Mouse (Mus musculus) layer of hippocampus, postnatal 14 days (tissue): ENCODE data around the gene March1. TPM values are rescaled to one million over a fixed set of nuclear protein-coding genes. Genes with fewer than 3 reads are reported as not detected.

Experiments
- DNase-seq, 2 experiments: peaks; one replicate each; pipeline ENCODE4 v3.0.0; 2021 to 2022; ENCODE audit warnings: low spot score in 2 of 2, mixed read lengths in 1 of 2
- long read RNA-seq, 2 experiments: library from polyadenylated mRNA; stranded (forward); transcript quantifications; one replicate each; pipeline ENCODE4 v2.0.0; 2021
- total RNA-seq, 2 experiments: library from RNA; stranded (reverse); gene quantifications; 2 replicates each; pipeline ENCODE4 v1.2.3; 2021

Gene March1
- 10 to 100 TPM; 64.7 to 66.9 TPM for total RNA-seq
- long read RNA-seq, experiment 1, full-length matches to known transcripts, result 2 of 19 reads
- long read RNA-seq, experiment 1, partial matches to known transcripts, result 12 of 19 reads
- long read RNA-seq, experiment 1, other reads (novel, unspliced or antisense), result 5 of 19 reads
- long read RNA-seq, experiment 2, full-length matches to known transcripts, result 1 of 27 reads
- long read RNA-seq, experiment 2, partial matches to known transcripts, result 18 of 27 reads
- long read RNA-seq, experiment 2, other reads (novel, unspliced or antisense), result 8 of 27 reads

DNA sequence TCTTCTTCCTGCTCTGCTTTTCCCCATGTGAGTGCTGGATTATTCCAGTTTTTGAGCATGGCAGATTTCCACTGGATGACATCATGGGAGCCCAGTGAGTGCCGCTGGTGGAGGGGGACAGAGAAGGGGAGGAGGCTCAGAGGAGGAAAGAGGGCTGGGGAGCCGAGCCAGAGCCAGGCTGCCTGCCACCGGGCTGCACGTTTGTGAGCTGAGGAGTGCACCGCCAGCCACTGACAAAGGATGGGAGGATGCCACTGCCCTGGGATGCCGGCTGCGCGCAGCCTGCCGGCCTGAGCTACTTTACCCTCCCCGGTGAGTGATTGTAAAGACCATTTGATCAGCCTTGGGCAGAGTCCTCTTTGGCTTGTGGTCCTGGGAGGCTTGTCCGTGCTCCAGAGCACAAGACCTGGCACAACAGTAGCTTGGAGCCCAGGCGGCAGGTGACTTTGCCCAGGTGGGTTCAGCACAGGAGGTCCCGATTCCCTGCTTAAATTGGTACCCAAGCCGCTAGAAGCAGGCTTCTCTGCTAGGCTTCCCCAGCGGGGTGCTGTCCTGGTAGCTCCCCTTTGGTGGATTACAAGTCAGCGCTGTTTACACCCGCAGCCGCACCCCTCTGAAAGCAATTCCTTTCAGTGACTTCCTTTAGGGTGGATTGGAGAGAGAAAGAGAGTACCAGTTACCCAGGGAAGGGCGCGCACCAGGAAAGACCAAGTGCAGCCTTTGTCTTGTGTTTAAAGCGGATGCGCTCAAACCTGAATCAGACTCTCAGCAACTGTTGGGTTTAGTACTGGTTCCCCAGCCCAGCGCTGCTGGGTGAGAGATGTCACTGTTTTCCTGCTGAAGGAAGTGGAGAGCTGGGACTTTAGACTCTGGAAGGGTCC is at the start of gene March1:
March1 (plus strand) TSS at position 30 of the 881 bp plus-strand sequence.
- DNase-seq, result peak; percentile 78 to 85

GRCm38 (mm10) chr8:65586909-65587308 is 30.8 kb upstream of the March1 start:
- no peak for DNase-seq

- no peak for DNase-seq
Measured at GRCm38 (mm10) chr8:65603241-65603640, 14.5 kb upstream of the March1 start.

- DNase-seq, result no peak
Measured at GRCm38 (mm10) chr8:65609509-65609908, 8.2 kb upstream of the March1 start.

DNA sequence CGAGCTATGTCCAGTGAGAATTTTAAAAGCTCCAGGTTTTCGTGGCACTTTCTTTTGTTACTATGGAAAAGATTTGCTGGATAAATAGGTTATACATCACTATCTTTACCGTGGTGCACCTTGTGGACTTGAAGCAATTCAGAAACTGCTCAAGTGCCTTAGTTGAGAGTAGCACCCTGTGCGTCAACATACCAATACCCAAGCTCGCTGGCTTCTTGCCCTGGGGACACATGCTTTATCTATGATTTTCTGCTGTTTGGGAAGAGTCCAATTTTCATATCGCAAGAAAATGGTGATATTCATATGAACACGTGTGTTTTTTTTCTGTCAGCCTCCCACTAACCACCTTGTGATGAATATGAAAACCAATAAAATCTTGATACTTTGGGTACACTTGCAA is 1.3 kb downstream of the March1 start:
- DNase-seq, result peak; percentile 9 to 18

GRCm38 (mm10) chr8:65644931-65645330 is 27.2 kb downstream of the March1 start:
- no peak for DNase-seq

GRCm38 (mm10) chr8:65645502-65645901 is 27.8 kb downstream of the March1 start:
- no peak for DNase-seq

DNA sequence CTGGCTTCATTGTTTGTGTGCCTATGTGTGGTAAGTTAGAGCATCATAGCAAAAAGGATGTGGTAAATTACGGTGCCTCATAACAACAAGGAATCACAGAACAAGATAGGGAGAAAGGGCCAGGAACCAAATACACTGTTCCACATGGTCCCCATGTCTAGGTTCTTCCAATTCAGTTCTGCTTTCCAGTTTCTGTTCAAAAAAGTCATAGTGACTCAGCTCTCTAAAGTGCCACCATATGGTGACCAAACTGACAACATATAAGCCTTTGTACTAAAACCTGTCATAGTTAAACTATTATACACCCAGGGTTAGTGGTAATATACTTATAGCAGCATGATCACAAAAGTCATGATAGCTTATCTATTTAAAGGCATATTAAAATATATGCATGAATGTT is 28.2 kb downstream of the March1 start:
- no peak for DNase-seq

DNA sequence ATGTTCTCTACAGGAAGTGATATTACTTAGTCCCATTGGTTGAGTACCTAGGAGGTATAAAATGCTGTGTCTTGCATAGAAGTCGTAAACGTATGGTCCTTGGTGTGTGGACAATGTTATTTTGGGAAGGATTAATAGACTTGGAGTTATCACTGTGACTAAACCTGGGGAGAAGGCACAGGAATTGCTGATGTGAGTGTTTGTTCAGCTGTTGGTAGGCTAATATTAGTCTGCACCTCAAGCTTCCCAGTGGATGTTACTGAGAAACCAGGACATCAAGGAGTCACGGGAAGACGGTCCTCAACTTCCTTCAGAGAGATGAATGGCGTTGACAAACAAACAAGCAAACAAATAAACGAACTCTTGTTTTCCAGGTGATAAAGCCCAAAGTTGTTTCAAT is 38.2 kb downstream of the March1 start:
- DNase-seq, result no peak

DNA sequence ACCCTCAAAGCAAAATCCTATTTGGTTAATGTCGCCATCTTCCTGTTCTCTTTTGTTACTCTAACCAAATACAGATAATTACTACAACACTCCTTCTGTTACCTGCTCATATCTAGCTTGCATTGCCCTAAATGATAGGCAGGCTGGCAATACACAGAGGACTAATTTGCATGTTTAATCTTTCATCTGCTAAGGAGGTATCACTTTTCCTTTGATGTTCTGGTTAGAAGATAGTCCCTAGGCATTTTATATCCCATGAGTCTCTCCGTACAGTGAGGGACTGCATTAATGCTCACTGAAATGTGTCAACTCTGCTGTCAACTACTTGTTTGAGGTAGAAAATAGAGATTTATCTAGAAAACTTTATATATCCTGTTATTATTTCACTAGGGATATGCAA is 44.2 kb downstream of the March1 start:
- DNase-seq, result no peak

DNA sequence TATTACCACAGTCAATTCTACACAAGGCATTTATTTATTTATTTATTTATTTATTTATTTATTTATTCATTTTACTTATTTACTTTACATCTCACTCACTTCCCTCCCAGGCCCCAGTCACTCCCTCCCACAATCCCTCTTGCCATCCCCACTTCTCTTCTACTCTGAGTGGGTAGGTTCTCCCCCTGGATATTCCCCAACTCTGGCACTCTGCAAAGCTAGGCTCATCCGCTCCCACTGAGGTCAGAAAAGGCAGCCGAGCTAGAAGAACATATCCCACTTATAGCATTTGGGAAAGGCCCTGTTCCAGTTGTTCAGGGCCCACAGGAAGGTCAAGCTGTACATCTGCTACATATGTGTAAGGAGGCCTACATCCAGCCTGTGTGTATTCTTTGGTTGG is 48.1 kb downstream of the March1 start:
- DNase-seq, result no peak

DNA sequence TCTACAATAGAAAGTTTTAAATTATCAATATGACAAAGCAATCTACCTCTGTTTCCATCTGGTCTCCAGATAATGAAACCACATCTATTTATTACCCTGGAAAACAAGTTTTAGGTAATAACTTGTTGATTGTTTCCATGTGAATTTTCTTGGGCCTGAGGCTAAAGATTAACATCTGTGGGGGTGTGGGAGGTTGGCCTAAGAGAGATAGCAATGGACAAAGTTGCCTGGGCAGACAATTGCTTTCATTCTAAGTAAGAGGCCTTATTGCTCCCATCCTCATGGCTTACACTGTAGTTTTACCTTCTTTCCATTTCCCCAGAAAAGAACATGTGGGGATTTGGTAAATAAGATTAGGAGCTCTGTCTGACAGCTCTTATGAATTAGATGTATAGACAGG is 125.4 kb downstream of the March1 start:
- DNase-seq, result no peak

- DNase-seq, result peak in 1 of 2 experiments; percentile 8
Measured at GRCm38 (mm10) chr8:65775815-65776214, 158.1 kb downstream of the March1 start.

- DNase-seq, result no peak
Measured at GRCm38 (mm10) chr8:65781156-65781555, 163.5 kb downstream of the March1 start.

- no peak for DNase-seq
Measured at GRCm38 (mm10) chr8:65812971-65813370, 195.3 kb downstream of the March1 start.

- peak; percentile 6 to 81 for DNase-seq
Measured at GRCm38 (mm10) chr8:65922294-65923019, 304.8 kb downstream of the March1 start.

DNA sequence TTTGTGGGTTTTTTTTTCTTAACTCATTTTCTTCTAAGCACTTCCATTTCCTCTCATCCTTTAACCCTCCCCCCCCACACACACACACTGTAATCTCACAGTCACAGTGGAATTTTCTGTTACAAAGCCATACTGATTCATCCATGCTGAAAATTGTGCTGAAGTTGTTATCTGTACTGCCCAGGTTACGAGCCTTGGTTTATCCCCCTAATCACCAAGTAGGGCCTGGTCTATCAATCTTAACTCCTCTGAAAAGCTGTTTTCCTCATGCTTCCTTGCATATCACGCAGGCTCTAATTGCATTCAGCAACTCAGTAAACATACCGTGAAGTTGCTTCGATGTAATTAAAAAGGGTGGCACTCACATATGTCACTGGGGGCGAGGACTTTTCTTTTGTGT is 339.2 kb downstream of the March1 start:
- no peak for DNase-seq

- no peak for DNase-seq
Measured at GRCm38 (mm10) chr8:65957492-65957891, 339.8 kb downstream of the March1 start.

DNA sequence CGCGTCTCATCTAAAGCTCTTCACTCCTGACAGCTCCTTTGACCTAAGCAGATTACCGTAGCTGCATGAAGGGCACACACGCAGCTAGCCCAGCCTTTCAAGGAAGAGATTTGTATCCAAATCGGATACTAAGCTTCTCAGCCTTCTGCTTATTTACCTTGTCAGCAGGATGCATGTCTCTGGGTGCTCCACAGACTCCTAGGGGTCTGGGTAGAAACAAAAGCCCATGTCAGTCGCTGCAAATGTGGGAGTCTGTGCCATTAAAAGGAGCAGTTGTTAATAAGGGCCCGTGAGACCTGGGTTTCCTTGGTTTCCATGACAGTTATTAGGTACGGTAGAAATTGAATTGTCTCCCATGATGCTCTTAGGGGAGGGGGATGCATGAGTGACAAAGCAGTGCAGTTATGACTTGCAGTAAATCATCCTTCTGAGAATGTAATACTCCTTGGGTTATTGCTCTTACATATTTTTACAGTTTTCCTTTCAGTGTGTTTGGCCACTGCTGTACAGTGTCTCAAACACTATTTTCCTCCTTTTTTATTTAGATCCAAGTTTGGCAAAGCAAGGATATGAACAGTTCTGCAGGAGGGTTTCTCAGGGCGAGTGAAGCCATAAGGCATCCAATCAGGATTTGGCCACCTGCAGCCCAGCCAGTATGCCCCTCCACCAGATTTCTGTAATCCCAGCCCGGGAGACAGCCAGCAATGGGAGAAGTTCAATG is 349.0 kb downstream of the March1 start:
- no peak for DNase-seq

DNA sequence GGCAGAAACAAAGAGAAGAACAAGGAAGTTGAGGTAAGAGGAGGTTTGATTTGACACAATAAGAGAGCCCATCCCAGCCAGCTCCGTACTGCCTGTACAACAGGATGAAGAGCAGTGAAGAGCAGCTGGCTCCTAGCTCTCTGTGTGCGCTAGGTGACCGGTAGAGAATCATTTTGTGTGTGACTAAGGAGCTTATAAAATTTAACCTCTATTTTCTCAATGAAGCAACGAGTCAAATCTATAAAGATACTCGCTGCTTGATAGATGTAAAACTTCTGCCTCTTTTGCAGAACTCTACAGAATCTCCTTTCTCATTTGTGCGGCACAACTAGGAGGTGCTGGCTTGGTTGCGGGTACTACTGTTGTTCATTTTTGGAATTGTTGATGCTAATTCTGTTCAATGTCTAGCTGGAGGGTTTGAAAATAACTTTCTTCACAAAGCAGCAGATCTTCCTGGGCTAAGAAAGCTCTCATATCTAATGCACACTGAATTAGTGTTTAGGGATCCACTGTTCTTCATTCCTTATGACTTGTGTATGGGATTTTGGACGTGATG is 349.6 kb downstream of the March1 start:
- DNase-seq, result no peak

DNA sequence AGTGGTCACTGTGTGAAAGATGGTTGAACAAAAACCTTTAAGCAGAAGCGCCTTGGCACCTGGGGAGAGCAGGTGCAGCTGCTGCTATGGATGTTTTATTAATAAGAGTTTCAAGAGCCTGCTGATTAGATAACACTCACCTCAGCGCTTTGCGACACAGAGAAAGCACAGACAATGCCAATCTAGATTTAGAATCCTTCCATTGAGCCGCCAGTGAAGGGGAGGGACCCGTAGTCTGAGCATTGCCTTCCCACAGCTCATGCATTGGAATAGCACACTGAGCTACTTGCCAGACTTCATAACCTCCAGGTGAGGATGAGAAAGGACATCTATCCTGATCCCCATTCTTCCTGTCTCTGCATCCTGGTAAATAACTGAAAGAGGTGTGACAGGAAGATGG is 359.2 kb downstream of the March1 start:
- DNase-seq, result no peak
